Mouse (Mus musculus) E14TG2a.4 (cell line): Measurements from ENCODE around the gene Rgs3.

Experiments
- H3K27me3 ChIP-seq: 2 replicates; pipeline ENCODE4 v1.6.1; 2014; ENCODE audit warnings: low read length, control low read depth; ENCODE audit not compliant: insufficient read depth
- H3K36me3 ChIP-seq: 2 replicates; pipeline ENCODE4 v1.6.1; 2014; ENCODE audit warnings: low read length, control low read depth; ENCODE audit not compliant: insufficient read depth
- H3K4me1 ChIP-seq: replicated peaks from 2 replicates; pipeline ENCODE4 v1.6.1; 2014; ENCODE audit warnings: low read depth, low read length, control low read depth
- H3K4me3 ChIP-seq: replicated peaks from 2 replicates; pipeline ENCODE4 v1.5.1; 2014; ENCODE audit warnings: mild to moderate bottlenecking, low read length
- H3K9me3 ChIP-seq: 2 replicates; pipeline ENCODE4 v1.6.1; 2014; ENCODE audit warnings: low read length, control low read depth
- CTCF ChIP-seq: conservative IDR thresholded peaks from 2 replicates; pipeline ENCODE4 v1.5.1; 2014; ENCODE audit warnings: low read length
- NANOG ChIP-seq: IDR thresholded peaks from 2 replicates; pipeline ENCODE4 v1.6.1; 2014; ENCODE audit warnings: borderline replicate concordance, low read length, mixed read lengths
- POU5F1 ChIP-seq: IDR thresholded peaks from 2 replicates; pipeline ENCODE4 v1.6.1; 2014; ENCODE audit warnings: low read length, borderline replicate concordance

Rgs3 gene

DNA sequence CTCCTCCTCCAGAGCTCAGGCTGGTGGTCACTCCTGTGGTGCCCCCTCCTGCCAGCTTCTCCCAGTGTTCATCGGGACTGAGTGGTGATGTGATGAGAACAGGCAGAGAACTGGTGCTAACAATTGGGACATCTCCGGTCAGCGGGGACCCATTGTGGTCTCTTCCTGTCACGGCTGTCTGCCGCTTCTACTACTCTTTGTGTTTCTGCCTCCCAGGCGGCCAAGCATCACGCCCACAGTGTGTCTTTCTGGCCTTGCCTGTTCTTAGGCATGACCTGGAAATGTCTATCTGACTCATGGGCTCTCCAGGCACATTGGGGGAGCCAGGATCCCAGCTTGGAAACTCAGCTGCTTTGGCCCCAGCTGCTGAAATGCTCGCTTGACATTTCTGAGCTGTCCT is 83.8 kb downstream of the Rgs3 start:
- H3K27me3 ChIP-seq: peaks cover 9% of the 10 kb centered on the region
- no peaks in the 10 kb centered on the region for H3K36me3 ChIP-seq
- no peak overlapping the region for H3K4me3 ChIP-seq
- no peaks in the 10 kb centered on the region for H3K9me3 ChIP-seq
- peaks cover 48% of the 10 kb centered on the region for H3K4me1 ChIP-seq
- TF ChIP-seq NANOG (no peak), CTCF (no peak), POU5F1 (no peak)

DNA sequence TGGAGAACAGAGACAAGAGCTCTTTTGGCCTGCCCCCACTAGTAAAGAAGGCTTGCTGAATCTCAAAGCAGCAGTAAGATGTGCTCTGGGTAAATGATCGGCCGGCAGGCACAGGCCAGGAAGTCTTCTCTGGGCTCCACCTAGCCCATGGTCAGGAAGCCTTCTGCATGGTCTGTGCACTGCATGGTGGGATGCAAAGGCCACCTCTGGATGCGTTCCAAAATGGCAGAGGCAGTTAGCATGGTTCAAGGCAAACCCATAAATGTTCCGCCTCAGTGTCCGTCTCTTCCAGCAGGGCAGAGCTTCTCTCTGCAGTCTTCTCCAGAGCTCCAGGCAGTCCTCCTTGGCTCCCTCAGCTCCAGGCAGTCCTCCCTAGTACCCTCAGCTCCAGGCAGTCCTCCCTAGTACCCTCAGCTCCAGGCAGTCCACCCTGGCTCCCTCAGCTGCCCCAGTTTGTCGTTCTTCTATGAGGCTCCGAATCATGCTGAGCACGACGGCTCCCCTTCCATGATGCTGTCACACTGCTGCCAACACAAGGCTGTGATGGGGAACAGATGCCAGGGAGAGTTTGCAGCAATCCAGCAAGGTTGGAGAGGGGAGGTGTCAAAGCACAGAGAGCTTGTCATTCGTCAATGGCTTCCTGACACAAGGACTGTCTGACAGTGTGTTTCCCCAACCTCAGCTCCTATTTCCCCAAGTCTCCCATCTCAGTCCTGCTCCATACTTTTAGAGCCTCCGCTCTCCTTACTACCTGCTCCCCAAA is 84.6 kb downstream of the Rgs3 start:
- H3K4me1 ChIP-seq: peaks cover 48% of the 10 kb centered on the region
- H3K9me3 ChIP-seq: no peaks in the 10 kb centered on the region
- no peak for TF ChIP-seq CTCF
- TF ChIP-seq NANOG: no peak
- no peak for TF ChIP-seq POU5F1
- H3K27me3 ChIP-seq: peaks cover 15% of the 10 kb centered on the region
- no peaks in the 10 kb centered on the region for H3K36me3 ChIP-seq
- no peak overlapping the region for H3K4me3 ChIP-seq

DNA sequence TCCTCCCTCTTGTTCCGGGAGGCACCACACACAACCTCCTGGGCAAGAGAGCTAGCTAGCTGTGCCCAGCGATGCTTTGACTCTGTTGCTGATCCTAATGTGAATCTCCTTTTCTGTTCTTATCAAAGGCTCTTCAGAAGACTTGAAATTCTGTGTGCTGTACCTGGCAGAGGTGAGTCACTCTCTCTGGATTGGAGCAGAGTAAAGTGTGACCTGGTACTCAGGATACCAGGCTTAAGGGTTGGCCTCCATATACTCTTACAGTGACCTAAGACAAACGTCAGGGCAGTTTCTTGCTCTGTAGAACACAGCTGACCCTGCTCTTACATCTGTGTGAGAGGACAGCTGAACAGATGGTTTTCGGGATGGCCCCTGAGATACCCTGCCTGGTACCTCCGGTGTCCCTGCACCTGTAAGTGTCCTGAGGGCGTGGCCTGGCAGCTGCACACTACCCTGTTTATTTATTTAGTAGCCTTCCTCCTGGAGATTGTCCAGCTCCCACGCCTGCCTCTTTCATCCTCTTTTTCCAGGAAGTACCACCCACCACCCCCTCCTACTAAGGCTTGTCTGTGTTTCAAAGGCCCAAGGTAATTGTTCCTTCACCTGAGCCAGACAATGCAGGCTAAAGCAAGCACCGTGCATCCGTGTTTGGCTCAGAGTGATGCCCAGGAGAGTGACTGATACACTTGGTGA is 87.1 kb downstream of the Rgs3 start:
- no peaks in the 10 kb centered on the region for H3K36me3 ChIP-seq
- TF ChIP-seq POU5F1 (no peak), CTCF (no peak), NANOG (no peak)
- H3K4me1 ChIP-seq: peaks cover 33% of the 10 kb centered on the region
- no peak overlapping the region for H3K4me3 ChIP-seq
- H3K9me3 ChIP-seq: no peaks in the 10 kb centered on the region
- peaks cover 15% of the 10 kb centered on the region for H3K27me3 ChIP-seq

DNA sequence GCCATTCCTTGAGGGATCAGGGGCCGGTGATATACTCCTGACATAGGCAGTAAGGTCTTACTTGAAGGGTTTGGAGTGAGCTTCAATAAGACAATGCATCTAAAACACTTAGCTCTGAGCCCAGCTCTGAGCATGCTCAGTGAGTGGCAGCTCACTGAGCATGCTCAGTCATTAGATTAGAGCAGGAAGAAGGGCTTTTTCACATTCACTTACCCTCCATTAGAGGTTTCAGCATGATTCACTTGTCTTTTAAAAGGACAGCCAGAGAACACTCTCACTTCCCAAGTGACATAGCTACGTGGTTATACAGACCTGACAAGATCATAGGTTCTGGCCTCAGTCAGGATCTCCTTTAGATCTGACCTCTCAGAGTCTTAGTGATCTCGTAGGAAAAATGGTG is 89.2 kb downstream of the Rgs3 start:
- Histone ChIP-seq H3K36me3 (no peaks in the 10 kb centered on the region), H3K9me3 (no peaks in the 10 kb centered on the region), H3K4me1 (peaks cover 31% of the 10 kb centered on the region), H3K4me3 (no peak overlapping the region), H3K27me3 (peaks cover 19% of the 10 kb centered on the region)
- TF ChIP-seq CTCF: no peak
- no peak for TF ChIP-seq POU5F1
- TF ChIP-seq NANOG: no peak

DNA sequence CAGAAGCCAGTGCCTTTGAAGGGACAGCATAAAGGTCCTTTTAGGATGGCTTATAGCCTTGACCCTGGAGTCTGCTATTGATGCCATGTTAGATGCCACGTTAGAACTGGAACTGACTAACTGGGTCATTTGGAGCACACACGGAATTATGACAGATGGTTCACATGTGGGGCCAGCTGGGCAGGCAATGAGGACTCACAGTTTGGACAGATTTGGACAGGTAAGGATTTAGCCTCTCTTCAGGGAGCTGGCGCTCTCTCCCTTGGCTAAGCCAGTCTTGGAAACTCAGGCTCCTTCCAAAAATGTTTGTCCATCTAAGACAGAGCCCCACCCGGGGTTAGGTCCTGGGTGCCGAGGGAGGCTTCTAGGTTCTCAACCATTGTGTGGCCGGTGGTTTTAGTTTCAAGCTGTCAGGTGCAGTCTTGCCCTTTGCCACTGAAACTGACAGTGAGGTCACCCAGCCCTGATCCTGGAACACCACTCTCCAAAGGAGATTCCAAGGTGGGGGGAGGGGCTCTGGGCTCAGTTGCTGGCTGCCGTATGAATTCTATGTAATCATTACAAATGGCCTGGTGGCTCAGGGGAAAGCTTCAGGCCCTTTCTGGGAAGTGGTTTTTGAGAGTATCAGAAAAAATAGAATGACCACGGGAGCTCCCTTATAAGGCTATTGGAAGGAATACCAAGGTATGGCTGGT is 90.0 kb downstream of the Rgs3 start:
- Histone ChIP-seq H3K4me1 (peaks cover 28% of the 10 kb centered on the region), H3K4me3 (no peak overlapping the region), H3K36me3 (no peaks in the 10 kb centered on the region), H3K27me3 (peaks cover 14% of the 10 kb centered on the region), H3K9me3 (no peaks in the 10 kb centered on the region)
- no peak for TF ChIP-seq POU5F1
- TF ChIP-seq CTCF: no peak
- TF ChIP-seq NANOG: no peak

DNA sequence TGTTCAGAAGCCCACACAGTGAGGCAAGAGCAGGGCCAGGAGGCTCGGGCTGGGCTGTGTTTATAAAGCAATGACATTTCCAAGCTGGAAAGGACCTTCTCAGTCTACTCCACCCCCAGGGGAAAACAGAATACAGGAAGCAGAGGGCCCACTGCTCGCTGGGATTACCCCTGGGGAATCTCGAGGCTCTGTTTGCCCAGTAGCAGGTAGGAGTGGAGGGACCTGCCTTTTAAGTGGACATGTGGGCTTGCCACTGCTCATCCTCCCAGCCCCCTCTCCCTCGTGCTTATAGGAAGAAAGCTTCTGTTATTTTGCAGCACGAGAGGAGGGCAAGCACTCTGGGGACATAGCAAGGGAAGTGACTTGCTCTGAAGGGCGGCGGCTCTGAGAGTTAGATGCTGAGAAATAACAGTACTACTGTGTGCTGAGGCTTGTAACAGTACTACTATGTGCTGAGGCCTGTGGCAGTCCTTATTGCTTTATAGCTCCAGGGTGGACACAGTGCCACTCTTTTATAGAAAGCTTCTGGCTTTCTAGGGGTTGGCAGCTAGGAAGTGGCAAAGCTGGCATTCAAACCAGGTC is 91.6 kb downstream of the Rgs3 start:
- peaks cover 15% of the 10 kb centered on the region; the same call in 1 of the 2 replicates for H3K27me3 ChIP-seq
- H3K4me1 ChIP-seq: peaks cover 17% of the 10 kb centered on the region
- H3K9me3 ChIP-seq: no peaks in the 10 kb centered on the region
- no peaks in the 10 kb centered on the region for H3K36me3 ChIP-seq
- no peak overlapping the region for H3K4me3 ChIP-seq
- TF ChIP-seq CTCF (no peak), POU5F1 (no peak), NANOG (no peak)

DNA sequence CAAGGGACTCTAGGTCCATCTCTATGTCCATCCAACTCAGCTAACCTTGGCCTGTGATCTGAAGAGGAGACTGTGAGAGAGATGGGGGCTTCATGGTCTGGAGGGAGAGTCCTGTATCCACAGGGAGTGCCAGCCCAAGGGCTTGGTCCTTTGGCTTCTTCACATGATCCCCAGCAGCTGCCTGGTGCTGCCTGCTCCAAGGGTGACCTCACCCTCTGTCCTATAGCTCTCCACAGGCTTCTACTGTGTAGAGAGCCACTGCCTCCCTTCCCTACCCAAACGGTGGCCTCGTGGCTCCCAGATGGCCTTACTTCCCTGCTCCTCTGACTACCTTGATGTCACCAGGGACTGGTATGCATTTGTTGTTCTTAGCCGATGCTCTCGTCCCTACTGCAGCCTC is 92.6 kb downstream of the Rgs3 start:
- H3K36me3 ChIP-seq: no peaks in the 10 kb centered on the region; the same call in 1 of the 2 replicates
- no peak for TF ChIP-seq CTCF
- peaks cover 7% of the 10 kb centered on the region for H3K4me1 ChIP-seq
- peaks cover 16% of the 10 kb centered on the region for H3K27me3 ChIP-seq
- H3K9me3 ChIP-seq: no peaks in the 10 kb centered on the region
- H3K4me3 ChIP-seq: no peak overlapping the region

DNA sequence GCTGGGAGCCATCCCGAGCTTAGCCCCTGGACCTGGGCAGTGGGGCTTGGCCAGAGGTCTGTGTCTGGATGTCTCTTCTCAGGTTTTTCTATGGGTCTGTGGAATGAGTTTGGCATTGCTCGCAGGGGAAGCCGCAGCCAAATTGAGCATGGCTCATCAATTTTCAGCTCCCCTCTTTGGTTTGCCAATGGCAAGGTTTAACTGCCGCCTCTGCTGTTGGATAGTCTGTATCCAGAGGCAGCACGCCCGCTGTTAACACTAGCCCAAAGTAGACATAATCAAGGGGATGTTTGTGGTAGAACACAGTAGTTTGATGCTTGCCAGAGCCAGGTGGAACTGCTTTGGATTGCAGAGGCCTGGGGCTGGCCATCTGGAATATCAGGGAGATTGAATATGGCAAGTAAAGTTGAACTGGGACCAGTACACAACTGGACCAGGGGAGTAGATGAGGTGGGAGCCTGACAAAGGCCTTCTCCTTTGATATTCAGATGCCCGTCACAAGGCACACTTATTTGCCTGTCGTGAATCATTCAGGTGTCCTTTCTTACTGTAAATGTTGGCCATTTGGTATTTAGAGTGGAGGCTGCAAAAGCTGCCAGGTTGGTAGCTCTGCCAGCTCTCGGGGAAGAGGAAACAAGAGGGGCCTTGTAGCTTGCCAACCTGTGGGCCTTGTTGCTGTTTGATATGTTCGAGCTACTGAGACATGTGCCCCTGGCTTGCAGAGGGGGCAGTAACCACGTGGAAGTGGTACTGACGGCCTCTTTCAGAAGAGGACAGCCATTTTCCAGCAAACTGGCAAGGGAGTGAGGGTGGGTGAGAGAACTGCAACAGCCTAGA is 93.5 kb downstream of the Rgs3 start:
- TF ChIP-seq POU5F1 (no peak), CTCF (no peak), NANOG (no peak)
- Histone ChIP-seq H3K4me1 (peaks cover 7% of the 10 kb centered on the region), H3K36me3 (no peaks in the 10 kb centered on the region; the same call in 1 of the 2 replicates), H3K4me3 (no peak overlapping the region), H3K27me3 (peaks cover 26% of the 10 kb centered on the region), H3K9me3 (no peaks in the 10 kb centered on the region)
